Mouse (Mus musculus) brain, embryonic 14.5 days (tissue): ENCODE data around the gene Hnrnpr.

Source experiments
- CTCF ChIP-seq: fragments of 200-500 bp; IDR thresholded peaks from 2 replicates; pipeline ENCODE4 v1.5.1; 2012; ENCODE audit warnings: inconsistent platforms, mild to moderate bottlenecking, moderate library complexity, borderline replicate concordance; ENCODE audit not compliant: insufficient read depth, insufficient read length; ENCODE audit errors: extremely low read depth
- POLR2A ChIP-seq: fragments of 200-500 bp; IDR thresholded peaks from 2 replicates; pipeline ENCODE4 v1.6.1; 2012; ENCODE audit warnings: mild to moderate bottlenecking, inconsistent platforms, borderline replicate concordance; ENCODE audit not compliant: poor library complexity, insufficient read depth, insufficient read length, severe bottlenecking; ENCODE audit errors: extremely low read depth

- no peak for TF ChIP-seq CTCF
- peak; percentile 68; the same call in 1 of the 2 replicates for TF ChIP-seq POLR2A
These were observed 579 bp downstream of the Hnrnpr start for GRCm38 (mm10) chr4:136311042-136311999.
